Mouse (Mus musculus): ENCODE data around the gene Slc25a28.

The Slc25a28 gene

DNA sequence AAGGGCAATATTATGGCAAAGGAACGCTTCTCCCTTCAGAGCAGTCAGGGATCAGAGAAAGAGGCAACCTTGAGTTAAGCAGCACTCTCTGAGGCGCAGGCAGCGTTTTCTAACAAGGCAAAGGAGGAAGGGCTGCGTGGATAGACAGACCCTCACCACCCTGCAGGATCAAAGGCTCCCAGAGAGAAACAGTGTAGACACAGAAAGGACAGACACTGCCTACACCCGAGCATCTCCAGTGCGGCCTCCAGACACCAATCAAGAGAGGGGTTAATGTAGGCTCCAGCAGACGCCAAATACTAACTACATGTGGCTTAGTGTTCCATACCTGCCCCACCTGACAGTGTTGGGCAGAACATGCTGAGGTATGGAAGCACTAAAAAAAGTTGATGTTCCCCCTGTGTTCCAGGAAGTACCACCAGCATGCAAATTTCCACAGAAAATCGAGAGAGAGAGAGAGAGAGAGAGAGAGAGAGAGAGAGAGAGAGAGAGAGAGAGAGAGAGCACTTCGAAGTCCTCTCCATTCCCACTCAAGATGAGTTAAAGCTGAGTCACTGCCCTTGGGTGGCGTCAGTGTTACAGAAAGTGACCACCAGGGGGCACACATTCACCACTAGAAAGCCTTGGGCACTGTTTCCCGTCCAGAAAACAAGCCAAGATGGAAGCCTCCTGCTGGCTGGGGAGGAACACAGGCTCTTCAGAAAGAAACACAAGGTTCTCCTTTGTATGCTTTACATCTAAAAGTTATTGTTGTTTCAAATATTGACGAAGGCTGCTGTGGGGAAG is 44.0 kb downstream of the Slc25a28 start:
- peak; percentile 50 for DNase-seq

DNA sequence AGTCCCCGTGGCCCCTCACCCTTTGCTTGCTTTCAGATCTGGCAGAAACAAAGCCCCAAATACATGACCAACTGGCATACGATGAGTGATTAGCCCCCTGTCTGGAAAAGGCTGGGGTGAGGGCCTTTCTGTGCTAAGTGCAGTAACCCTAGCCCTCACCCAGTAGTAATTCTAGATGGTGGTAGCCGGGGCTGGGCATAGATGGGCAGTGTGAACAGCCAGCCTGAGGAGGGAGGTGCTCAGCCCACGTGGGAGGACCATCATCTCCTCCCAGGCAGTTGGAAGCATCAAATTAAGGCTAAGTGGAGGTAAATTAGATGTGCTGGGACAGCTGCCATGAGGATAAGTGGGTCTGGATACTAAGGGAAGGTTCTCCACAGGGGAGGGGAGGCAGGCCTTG is 45.6 kb downstream of the Slc25a28 start:
- no peak for DNase-seq

DNA sequence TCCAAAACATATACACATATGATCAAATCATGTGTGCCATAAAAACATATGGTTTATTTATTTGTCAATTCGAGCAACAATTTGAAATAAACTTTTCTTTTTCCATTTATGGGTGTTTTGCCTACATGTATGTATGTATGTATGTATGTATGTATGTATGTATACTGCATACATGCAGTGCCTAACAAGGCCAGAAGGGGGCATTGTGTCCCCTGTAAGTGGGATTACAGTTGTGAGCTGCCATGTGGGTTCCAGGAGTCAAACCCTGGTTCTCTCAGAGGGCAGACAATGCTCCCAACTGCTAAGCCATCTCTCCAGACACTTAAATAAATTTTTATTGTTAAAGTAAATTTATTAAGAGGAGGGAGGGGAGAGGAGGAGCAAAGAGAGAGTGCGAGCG is 47.3 kb downstream of the Slc25a28 start:
- DNase-seq = no peak

DNA sequence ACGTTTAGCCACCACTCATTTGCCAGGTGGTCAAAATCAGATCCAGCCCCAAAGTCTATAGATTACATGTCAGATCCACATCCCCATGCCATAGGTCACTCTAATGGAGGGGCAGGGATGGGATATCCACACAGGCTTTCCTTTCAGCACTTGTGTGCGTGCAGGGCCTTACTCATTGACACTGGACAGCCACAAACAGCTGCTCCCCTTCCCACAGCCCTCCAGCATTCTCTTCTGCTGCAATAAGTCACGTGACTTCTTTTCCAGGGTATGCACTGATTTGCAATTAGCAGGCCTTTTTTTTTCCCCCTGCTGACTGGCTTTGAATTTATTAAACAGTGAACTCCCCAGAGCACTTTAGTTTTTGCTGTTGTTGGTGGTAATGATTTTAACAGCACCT is 48.5 kb downstream of the Slc25a28 start:
- no peak for DNase-seq

DNA sequence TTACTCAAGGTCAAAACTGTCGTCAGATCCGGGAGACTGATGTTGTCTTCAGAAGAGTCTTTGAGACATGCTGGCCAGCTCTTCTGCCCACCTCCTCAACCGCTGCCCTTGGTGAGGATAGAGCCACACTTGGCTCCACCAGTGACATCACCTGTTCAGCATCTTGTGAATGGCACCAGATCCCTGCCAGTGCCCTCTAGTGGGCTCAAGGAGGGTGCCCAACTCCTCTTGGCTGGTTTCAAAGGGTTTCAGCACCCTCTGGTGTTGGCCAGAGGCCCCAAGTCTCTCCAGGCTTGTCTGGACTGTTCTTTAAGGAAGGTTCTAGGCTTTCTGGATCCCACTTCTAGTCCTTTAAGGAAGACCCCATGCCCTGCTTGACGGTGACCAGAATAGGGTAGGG is 50.8 kb downstream of the Slc25a28 start:
- no peak for DNase-seq

DNA sequence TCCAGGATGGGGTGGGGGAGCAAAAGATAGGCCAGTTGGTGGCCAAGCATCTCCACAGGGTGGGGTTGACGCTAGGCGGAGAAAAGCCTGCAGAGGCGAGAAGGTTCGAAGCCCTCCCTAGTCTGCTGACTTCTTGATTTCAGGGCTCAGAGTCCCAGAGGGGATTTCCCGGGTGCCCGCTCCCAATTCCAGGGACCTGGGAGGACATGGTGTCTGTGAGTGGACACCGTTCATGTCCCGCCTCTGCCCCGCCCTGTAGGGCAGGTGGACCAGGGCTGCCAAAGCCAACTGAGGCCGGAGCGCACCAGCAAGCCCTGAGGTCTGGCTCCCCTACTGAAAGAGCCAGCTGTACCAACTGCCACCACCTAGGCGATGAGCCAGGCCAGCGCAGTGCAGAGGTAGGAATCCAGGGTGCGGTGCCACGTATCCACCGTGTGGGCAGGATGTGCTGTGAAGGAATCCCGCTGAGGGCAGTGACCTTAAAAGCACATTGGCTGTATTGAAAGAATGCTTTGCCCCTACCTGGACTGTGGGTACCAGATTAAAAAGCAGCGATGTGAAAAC is 54.7 kb downstream of the Slc25a28 start:
- no peak for DNase-seq

DNA sequence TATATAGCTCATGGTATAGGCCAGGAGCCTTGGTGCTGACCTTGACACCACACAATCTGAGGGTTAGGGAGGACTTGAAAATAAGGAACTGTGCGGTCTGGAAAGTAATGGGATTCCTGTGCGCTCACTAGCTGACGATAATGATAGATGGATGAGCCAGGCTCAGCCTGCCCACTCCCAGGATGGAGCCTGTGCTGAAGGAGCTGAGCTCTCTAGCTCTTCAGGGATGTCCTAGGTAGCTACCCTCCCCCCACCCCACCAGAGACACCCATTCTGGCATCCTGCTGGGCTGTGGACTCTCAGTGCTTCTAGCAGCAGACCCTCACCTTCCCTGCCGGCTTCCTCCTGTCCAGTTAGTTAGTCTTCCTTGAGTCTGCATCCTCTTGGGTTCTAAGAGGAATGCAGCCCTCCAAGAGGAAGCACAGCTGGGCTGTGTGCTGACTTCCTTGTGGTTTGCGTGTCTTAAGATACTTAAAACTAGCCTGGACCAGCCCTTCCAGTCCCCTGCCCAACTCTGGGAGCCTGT is 56.1 kb downstream of the Slc25a28 start:
- no peak for DNase-seq

DNA sequence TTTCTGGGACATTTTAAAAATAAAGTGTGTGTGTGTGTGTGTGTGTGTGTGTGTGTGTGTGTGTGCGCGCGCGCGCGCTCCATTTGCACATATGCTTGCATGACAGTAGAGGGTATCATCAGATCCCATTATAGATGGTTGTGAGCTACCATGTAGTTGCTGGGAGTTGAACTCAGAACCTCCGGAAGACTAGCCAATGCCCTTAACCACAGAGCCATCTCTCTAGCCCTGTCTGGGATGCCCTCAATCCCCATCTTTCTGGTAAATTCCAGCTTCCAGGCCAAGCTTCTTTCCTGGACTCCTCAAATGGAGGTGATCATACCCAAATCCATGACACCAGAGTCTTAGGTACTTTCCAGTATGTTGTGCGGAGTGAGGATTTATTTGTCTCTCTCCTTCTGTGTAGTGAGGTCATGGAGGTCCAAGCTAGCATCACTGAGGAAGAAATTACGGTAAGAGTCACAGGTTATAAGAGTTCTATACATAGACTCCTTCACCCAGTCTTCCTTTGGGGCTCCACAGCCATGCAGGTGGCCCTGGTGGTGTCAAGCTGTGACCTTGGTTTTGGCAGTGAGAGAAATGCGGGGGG is 56.8 kb downstream of the Slc25a28 start:
- no peak for DNase-seq

DNA sequence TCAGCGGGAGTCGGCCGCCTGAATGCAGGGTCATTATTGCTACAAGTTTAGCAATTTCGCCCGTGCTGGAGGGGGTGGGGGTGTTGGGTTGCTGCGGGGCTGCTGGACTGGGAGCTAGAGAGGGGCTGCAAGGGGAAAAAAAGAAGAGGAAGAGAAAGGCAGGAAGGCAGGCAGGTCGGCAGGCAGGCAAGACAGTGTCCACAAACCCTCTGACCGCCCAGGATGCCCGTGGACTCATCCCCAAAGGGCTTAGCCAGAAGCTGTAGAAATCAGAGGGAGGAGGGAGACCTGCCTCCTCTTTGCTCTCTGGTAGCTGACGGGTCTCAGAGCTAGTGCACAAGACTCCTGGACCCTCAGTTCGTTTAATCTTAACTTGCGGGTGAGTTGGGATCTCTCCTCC is 57.8 kb downstream of the Slc25a28 start:
- no peak for DNase-seq

DNA sequence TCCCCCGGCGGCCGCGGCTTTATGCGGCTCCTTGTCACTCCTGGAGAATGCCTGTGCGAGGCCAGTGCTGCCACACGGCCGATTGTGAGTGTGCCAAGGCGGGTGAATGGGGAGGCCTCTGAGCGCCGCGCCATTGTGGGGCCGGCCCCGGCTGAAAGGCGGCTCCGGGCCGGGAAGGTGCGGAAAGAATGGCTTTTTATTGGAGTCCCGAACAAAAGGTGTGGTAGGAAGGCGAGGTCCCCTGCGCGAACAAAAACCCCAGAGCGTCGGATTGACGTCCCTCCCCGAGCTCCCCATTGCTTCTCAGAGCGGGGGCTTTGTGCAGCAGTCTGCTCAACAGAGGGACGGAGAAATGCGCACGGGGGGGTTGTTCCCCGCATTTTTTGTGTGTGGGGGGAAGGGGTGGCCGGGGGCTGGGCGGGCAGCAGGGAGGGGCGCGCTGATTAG is 58.2 kb downstream of the Slc25a28 start:
- DNase-seq = no peak

DNA sequence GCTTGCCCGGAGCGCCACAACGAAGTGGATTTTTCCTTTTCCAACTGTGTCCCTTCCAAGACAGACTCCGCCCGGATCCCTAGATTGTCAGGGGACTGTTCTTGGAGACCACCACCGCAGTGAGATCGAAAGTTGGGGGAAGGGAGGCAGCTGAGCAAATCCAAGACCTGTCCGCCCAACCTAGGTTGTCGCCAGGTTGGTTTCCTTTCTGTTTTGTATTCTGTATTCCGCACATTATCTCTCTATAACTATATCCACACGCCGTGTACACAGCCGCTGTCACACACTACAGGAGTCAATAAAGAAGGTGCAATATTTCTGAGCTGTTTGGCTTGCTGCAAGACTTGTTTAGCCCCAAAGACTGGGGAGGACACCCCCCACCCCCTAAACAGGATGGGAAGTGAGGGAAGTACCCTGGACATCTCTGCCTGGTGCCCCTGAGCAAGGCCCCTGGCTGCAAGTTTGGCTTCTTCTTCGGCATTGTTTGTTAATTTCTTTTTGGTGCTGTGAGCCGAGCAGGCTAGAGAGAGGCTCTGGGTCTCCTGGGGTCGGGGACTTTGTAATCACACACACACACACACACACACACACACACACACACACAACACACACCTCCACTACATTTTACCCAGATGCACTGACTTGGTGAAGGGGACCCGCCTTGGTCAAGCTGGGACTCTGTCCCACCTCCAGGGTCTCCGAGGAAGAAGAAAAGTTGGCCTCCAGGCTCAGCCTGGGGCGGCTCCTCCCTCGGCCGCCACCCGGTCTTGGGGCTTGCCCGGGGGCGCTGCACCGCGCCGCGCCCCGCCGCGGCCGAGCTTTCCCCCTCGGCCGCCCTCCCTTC is 58.9 kb downstream of the Slc25a28 start:
- no peak for DNase-seq

DNA sequence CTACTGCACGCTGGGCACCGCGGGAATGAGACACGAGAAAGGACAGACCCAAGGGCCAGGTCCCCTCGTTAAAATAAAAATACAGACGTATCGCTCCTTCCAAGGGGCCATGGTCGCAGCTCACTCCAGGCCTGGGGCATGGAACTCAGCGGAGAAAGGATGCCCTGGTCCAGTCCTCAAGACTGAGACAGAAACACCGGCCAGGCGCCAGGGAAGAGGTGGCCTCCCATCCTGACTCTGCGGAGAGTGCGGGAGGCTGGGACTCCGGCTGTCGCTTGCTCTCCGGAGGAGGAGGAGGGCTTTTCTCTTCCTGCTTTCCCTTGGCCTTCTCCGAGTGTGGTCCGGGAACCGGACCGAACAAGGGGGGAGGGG is 59.6 kb downstream of the Slc25a28 start:
- no peak for DNase-seq

DNA sequence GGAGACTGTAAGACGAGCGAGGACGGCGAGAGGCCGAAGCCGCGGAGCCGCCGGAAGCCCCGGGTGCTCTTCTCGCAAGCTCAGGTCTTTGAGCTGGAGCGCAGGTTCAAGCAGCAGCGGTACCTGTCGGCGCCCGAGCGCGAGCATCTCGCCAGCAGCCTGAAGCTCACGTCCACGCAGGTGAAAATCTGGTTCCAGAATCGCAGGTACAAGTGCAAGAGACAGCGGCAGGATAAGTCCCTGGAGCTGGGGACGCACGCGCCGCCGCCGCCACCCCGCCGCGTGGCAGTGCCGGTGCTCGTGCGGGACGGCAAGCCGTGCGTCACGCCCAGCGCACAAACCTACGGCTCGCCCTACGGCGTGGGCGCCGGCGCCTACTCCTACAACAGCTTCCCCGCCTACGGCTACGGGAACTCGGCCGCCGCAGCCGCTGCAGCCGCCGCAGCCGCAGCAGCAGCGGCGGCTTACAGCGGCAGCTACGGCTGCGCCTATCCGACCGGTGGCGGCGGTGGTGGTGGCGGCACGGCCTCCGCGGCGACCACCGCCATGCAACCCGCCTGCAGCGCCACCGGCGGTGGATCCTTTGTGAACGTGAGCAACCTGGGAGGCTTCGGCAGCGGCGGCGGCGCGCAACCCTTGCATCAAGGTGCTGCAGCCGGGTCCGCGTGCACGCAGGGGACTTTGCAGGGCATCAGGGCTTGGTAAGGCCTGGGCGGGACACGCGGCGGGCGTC is 60.2 kb downstream of the Slc25a28 start:
- no peak for DNase-seq

Data from cerebellum, adult 11-12 months (tissue).